Mouse (Mus musculus) thymus, adult 2 months (tissue): Measurements from ENCODE around the gene Hnmt.
"Not testable (repeated sequence)": the region's sequence is repeated elsewhere in the genome, so short reads cannot be mapped to it uniquely, and the experiment has no call there.

Source experiments
- CTCF ChIP-seq: fragments of 200-500 bp; IDR thresholded peaks from 2 replicates; pipeline ENCODE4 v1.5.1; 2012; ENCODE audit warnings: mild to moderate bottlenecking, control low read depth, low read length, moderate library complexity, borderline replicate concordance; ENCODE audit not compliant: control insufficient read depth, poor library complexity, insufficient read depth; ENCODE audit errors: extremely low read depth
- POLR2A ChIP-seq: fragments of 200-500 bp; IDR thresholded peaks from 2 replicates; pipeline ENCODE4 v1.6.1; 2012; ENCODE audit warnings: mild to moderate bottlenecking, low read length, control low read depth, moderate library complexity; ENCODE audit not compliant: control insufficient read depth, poor library complexity, insufficient read depth; ENCODE audit errors: extremely low read depth

GRCm38 (mm10) chr2:24019386-24019785, 29.8 kb downstream of the Hnmt start:
- TF ChIP-seq POLR2A, CTCF: not testable (repeated sequence)
